In genomic region chr5:142215981-142216380, GRCm38 (mm10) we compare ENCODE assay signal across 12 mouse cellular contexts.
A peak's percentile ranks its signal among the peaks of the same experiment; 100 is the strongest.
DNase-seq lines count a peak whose midpoint lies in the region; ATAC-seq and TF ChIP-seq lines count a peak whose summit lies in the region.
"Had no signal": no experiment of that assay in that cellular context is flagged by ENCODE, and none has a peak within 500 bp of the region (broad histone marks: within the 10 kb centered on the region; RNA-seq: fewer than 3 reads in every experiment).

No protein-coding gene starts in this region.

- no peak for TF ChIP-seq EP300 in stomach, postnatal 0 days (optimal IDR thresholded peaks at IDR 0.05)

- peaks cover 4% of the 10 kb centered on the region; the same call in 1 of the 2 replicates for H3K4me1 ChIP-seq in kidney, embryonic 16.5 days (ENCODE audit: insufficient read depth, low read length)
- no peaks in the 10 kb centered on the region for H3K4me1 ChIP-seq in stomach, embryonic 16.5 days (ENCODE audit: control insufficient read depth, insufficient read depth, low read length)
- no peaks in the 10 kb centered on the region for H3K4me1 ChIP-seq in stomach, postnatal 0 days (replicated peaks; ENCODE audit: control insufficient read depth, insufficient read depth)

- WGBS in kidney, embryonic 16.5 days, result 66% methylated on average over 5 of the region's 5 CpGs
- WGBS in stomach, embryonic 16.5 days, result 61% methylated on average over 5 of the region's 5 CpGs
- 56% methylated on average over 5 of the region's 5 CpGs for WGBS in stomach, postnatal 0 days

- no peak overlapping the region for H3K4me3 ChIP-seq in kidney, embryonic 16.5 days (ENCODE audit: low read length)
- no peak overlapping the region for H3K4me3 ChIP-seq in stomach, embryonic 16.5 days (replicated peaks; ENCODE audit: low read length)
- H3K4me3 ChIP-seq in stomach, postnatal 0 days (ENCODE audit: low read depth, low read length), result no peak overlapping the region

- H3K36me3 ChIP-seq in kidney, embryonic 16.5 days (ENCODE audit: insufficient read depth, low read length), result no peaks in the 10 kb centered on the region
- H3K36me3 ChIP-seq in stomach, embryonic 16.5 days (ENCODE audit: control insufficient read depth, insufficient read depth, low read length), result no peaks in the 10 kb centered on the region
- H3K36me3 ChIP-seq in stomach, postnatal 0 days (ENCODE audit: control insufficient read depth, insufficient read depth, low read length), result no peaks in the 10 kb centered on the region
- H3K36me3 ChIP-seq: G1E had no signal

- H3K27ac ChIP-seq in kidney, embryonic 16.5 days (ENCODE audit: low read length), result peak overlapping the region; percentile 19; the same call in 1 of the 2 replicates
- H3K27ac ChIP-seq in stomach, embryonic 16.5 days (ENCODE audit: low read length), result peak overlapping the region; percentile 34; the same call in 1 of the 2 replicates
- no peak overlapping the region for H3K27ac ChIP-seq in stomach, postnatal 0 days (replicated peaks)

- H3K9me3 ChIP-seq in kidney, embryonic 16.5 days (ENCODE audit: low read length), result peaks cover 9% of the 10 kb centered on the region; the same call in 1 of the 2 replicates
- H3K9me3 ChIP-seq in stomach, embryonic 16.5 days (replicated peaks; ENCODE audit: control insufficient read depth, low read length), result peaks cover 3% of the 10 kb centered on the region; the same call in 1 of the 2 replicates
- H3K9me3 ChIP-seq in stomach, postnatal 0 days (ENCODE audit: control insufficient read depth, low read length), result 0 out of 2 replicates have a peak, but pooled peaks cover 3% of the 10 kb centered on the region

- H3K9ac ChIP-seq in kidney, embryonic 16.5 days (replicated peaks; ENCODE audit: low read length), result no peak overlapping the region
- H3K9ac ChIP-seq in stomach, embryonic 16.5 days (ENCODE audit: low read length), result no peak overlapping the region
- no peak overlapping the region for H3K9ac ChIP-seq in stomach, postnatal 0 days (ENCODE audit: low read length)

- H3K4me2 ChIP-seq in kidney, embryonic 16.5 days (replicated peaks; ENCODE audit: low read depth, low read length), result no peak overlapping the region
- H3K4me2 ChIP-seq in stomach, embryonic 16.5 days (ENCODE audit: low read depth, low read length), result no peak overlapping the region
- no peak overlapping the region for H3K4me2 ChIP-seq in stomach, postnatal 0 days (replicated peaks; ENCODE audit: low read depth)

- no peaks in the 10 kb centered on the region for H3K27me3 ChIP-seq in kidney, embryonic 16.5 days (ENCODE audit: insufficient read depth, low read length)
- no peaks in the 10 kb centered on the region for H3K27me3 ChIP-seq in stomach, embryonic 16.5 days (ENCODE audit: control insufficient read depth, insufficient read depth, low read length)
- no peaks in the 10 kb centered on the region for H3K27me3 ChIP-seq in stomach, postnatal 0 days (ENCODE audit: control insufficient read depth, insufficient read depth, low read length)

- no peak for TF ChIP-seq CTCF in stomach, postnatal 0 days (IDR thresholded peaks at IDR 0.05; ENCODE audit: low read depth)

- DNase-seq in cerebellum, adult 18-20 months, result peak; percentile 9
- no peak for DNase-seq in cerebellum, adult 11-12 months
- no peak for DNase-seq in kidney, adult 11 months
- DNase-seq in stomach, postnatal 0 days (ENCODE audit: low spot score), result no peak
- no peak for DNase-seq in c-Kit-positive CD71-positive TER-119-positive erythroid progenitor cells, embryonic 14.5 days (ENCODE audit: low spot score)
- DNase-seq: gastrocnemius, postnatal 14 days; spleen, adult 18-20 months; thymus, postnatal 25 days had no signal

- peak; percentile 59; the same call in 1 of the 2 replicates for ATAC-seq in kidney, embryonic 16.5 days (ENCODE audit: low FRiP score, low TSS enrichment)
- ATAC-seq in stomach, embryonic 16.5 days (ENCODE audit: insufficient read depth, low FRiP score), result no peak
- no peak for ATAC-seq in stomach, postnatal 0 days (ENCODE audit: low FRiP score, low TSS enrichment)
- no peak for ATAC-seq in megakaryocyte, adult 5-6 weeks (ENCODE audit: poor library complexity, severe bottlenecking)

Comparison
In these comparisons a context has a peak if more than half of its experiments do, and no peak if none do; other contexts are left out.
1. DNase-seq: peak in cerebellum, adult 18-20 months (2 of 2); none in cerebellum, adult 11-12 months (single experiment), kidney, adult 11 months (single experiment), stomach, postnatal 0 days (single experiment) and c-Kit-positive CD71-positive TER-119-positive erythroid progenitor cells, embryonic 14.5 days (single experiment).